Mouse (Mus musculus): Measurements from ENCODE around the gene Rdh13. TPM values are rescaled to one million over a fixed set of nuclear protein-coding genes. Genes with fewer than 3 reads are reported as not detected.
"Not testable (repeated sequence)": the region's sequence is repeated elsewhere in the genome, so short reads cannot be mapped to it uniquely, and the experiment has no call there.

Gene Rdh13
- total RNA-seq, 2 experiments from 2014 or later, result 14.3 to 18.9 TPM

GRCm38 (mm10) chr7:4432026-4432425 is 13.4 kb downstream of the Rdh13 start:
- no peak for DNase-seq

DNA sequence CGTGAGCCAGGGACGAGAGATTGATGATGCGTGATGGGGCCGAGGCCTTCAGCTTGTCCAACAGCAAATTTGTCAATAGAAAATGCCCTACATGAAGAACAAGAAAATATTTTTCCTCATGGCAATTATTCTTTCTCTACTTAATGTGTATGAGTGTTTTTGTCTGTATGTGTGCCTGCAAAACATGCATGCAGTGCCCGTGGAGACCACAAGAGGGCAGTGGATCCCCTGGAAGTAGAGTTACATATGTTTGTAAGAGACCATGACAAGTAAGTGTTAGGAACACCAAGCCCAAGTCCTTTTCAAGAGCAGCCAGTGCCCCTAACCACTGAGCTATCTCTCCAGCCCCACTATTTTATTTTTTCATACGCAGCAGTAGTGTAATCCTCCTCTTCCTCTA is 13.9 kb downstream of the Rdh13 start:
- DNase-seq, result peak; percentile 75

DNA sequence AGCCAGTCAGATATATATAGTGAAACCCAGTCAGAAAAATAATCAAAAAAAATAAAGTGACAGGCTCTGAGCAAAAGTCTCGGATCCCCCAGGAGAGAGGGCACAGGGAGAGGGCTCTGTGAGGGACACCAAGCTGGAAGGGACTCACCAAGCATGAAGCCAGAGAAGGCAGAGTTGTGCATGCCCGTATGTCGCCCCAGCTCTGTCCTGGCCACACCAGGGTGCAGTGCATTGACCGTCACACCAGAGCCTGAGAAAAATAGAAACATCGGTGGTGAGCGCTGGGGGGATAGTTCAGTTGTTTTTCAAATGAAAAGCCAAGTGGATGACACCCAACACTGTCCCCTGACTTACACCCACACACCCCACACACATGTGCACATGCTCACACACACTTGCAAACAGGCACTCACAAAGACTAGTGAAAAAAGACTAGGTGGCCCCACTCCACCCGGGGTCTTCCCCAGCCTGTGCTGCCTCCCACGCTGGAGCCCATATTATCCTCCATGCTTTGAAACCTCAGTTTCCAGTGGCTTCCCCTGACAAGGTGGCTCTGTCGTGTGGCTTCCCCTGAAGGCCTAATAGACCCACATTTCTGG is 15.1 kb downstream of the Rdh13 start:
- DNase-seq, result no peak

DNA sequence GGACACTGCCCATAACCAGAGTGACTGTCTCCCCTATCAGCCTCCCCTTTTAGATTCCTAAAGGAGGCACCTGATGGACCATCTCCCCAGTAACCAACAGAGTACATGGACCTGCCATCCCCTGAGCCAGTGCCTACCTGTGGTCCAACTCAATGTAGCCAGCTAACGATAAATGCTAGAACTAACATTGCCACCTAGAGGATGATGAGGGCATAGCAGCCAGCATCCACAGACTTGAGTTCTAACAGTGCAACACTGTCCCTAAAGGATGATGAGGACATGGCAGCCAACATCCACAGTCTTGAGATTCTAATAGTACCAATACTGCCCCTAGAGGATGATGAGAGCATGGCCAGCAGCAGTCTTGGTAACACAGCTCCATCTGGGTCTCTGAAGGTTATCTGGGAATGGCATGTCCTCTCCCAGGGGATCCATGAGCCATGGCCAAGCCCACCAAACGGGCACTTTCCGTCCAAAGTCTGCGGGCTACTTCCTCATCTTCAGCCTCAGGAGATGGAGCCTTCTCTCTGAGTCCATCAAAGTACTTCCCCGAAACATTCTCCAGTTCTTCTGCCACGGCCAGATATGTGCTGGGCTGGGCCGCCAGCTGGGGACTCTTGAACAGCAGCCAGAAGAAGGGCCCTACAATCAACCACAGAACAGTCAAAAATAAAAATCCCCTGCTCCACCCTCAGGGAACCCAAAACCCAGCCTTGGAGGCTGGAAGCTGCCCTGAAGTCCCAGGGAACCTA is 18.1 kb downstream of the Rdh13 start:
- peak; percentile 76 for DNase-seq

DNA sequence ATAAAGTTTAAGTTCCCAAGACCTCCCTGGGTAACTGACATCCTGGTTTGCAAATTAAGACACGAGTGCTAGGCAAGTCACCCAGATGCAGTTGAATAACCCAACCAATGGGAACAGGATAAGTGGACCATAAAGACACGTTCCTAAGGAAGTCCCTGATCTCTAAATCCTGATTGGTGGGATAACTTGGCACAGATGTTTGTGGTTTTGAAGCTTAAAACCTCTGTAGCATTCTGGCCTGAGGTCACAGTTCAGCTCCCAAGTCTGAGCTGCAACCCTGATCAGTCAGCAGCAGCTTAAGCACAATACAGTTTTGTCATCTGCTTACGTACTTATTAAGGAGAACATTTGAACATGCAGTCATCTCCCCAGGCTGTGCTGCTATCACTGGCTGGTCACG is 25.2 kb downstream of the Rdh13 start:
- no peak for DNase-seq

DNA sequence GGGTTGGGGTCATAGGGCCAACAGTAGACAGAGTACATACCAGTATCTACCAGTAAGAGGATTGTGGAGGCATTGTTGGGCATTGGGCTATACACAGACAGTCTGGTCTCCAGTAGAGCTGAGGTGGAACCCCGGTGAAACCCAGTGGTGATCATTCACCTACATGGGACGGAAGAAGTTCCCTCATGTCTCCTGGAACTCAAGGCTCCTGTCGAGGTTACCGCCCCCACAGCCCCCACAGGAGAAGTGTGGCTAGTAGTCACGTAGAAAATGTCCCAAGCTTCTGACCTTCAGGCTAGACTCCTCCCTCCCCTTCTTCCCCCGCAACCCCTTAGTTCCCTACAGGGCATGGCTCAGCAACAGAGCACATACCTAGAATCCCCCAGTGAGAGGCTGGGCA is 25.8 kb downstream of the Rdh13 start:
- DNase-seq, result no peak

DNA sequence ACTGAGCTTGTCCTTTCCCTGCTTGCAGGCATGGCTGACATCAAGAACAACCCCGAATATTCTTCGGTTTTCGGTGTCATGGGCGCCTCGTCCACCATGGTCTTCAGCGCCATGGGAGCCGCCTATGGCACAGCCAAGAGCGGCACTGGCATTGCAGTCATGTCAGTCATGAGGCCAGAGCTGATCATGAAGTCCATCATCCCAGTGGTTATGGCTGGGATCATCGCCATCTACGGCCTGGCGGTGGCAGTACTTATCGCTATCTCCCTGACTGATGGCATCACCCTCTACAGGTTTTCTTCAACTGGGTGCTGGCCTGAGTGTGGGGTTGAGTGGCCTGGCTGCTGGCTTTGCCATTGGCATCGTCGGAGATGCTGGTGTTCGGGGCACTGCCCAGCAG is 33.0 kb downstream of the Rdh13 start:
- not testable (repeated sequence) for DNase-seq

GRCm38 (mm10) chr7:4397730-4398129 is 47.7 kb downstream of the Rdh13 start, which contains the start of gene Gp6:
Gene Gp6 (minus strand): TSS chr7:4397744.
- no peak for DNase-seq

Small RNA genes lying within 50 kb of the gene (microRNA-seq; reads per million reads assigned to microRNA genes)
- gene Gm24605, result 0 reads per million in 2 experiments
- gene Gm24752, result 0 reads per million in 2 experiments
- gene Gm25349, result 0 reads per million in 2 experiments

Other genes starting within 250 kb of the Rdh13 start
- not detected for gene Lilra5, start 207.9 kb downstream of the Rdh13 start, total RNA-seq (2021)
- gene Ncr1, start 107.9 kb downstream of the Rdh13 start, total RNA-seq (2021), result not detected
- gene Gp6, start 47.9 kb downstream of the Rdh13 start, total RNA-seq (2021), result under 1 TPM in 1 of 2 experiments, not detected in 1; 0.20 TPM
- gene Eps8l1, start 15.0 kb upstream of the Rdh13 start, total RNA-seq (2021), result 1 to 10 TPM; 2.2 to 3.5 TPM
- 10 to 100 TPM; 37.9 to 52.6 TPM for gene Ppp1r12c, start 56.0 kb upstream of the Rdh13 start, total RNA-seq (2021)
- gene Tnnt1, start 70.7 kb upstream of the Rdh13 start, total RNA-seq (2021), result 100 to 1,000 TPM; 288 to 386 TPM
- gene Tnni3, start 78.6 kb upstream of the Rdh13 start, total RNA-seq (2021), result 1 to 10 TPM; 1.4 to 2.3 TPM
- under 1 TPM; 0.14 to 0.23 TPM for gene Dnaaf3, start 86.8 kb upstream of the Rdh13 start, total RNA-seq (2021)
- gene Syt5, start 101.9 kb upstream of the Rdh13 start, total RNA-seq (2021), result under 1 TPM; 0.16 to 0.25 TPM
- not detected for gene Ptprh, start 158.4 kb upstream of the Rdh13 start, total RNA-seq (2021)
- 1 to 10 TPM; 4.6 to 5.2 TPM for gene Tmem86b, start 185.8 kb upstream of the Rdh13 start, total RNA-seq (2021)
- gene Ppp6r1, start 213.4 kb upstream of the Rdh13 start, total RNA-seq (2021), result 10 to 100 TPM; 53.0 to 58.1 TPM
- gene Hspbp1, start 239.4 kb upstream of the Rdh13 start, total RNA-seq (2021), result 10 to 100 TPM; 22.1 to 23.3 TPM
- gene Brsk1, start 245.0 kb upstream of the Rdh13 start, total RNA-seq (2021), result 1 to 10 TPM; 3.3 to 4.6 TPM